9 mouse cellular contexts compared by ENCODE assay signal in genomic region chr10:33703420-33703819, GRCm38 (mm10).
DNase-seq lines count a peak whose midpoint lies in the region; TF ChIP-seq lines count a peak whose summit lies in the region.
"Had no signal": no experiment of that assay in that cellular context is flagged by ENCODE, and none has a peak within 500 bp of the region (broad histone marks: within the 10 kb centered on the region; RNA-seq: fewer than 3 reads in every experiment).

No protein-coding gene starts in this region.

- no peak for TF ChIP-seq CTCF in cerebellum, adult 2 months (IDR thresholded peaks at IDR 0.05; ENCODE audit: borderline replicate concordance, insufficient read depth, low read depth, low read length)

- H3K4me1 ChIP-seq in cerebellum, adult 2 months (ENCODE audit: control insufficient read depth, insufficient read depth, low read length): no peaks in the 10 kb centered on the region
- H3K4me1 ChIP-seq: stomach, embryonic 15.5 days had no signal

- WGBS in cerebellum, adult 2 months: 47% methylated on average over 3 of the region's 3 CpGs

- no peak for TF ChIP-seq POLR2A in cerebellum, adult 2 months (IDR thresholded peaks at IDR 0.05; ENCODE audit: borderline replicate concordance, insufficient read depth, low read length)

- DNase-seq in cerebellum, postnatal 36 days: peak; percentile 9 to 30
- DNase-seq in cerebellum, adult 2 months: no peak
- peak; percentile 27 for DNase-seq in thymus, postnatal 4 days
- no peak for DNase-seq in thymus, postnatal 10 days (ENCODE audit: low spot score in 2 of 2)
- DNase-seq in frontal cortex, adult 2 months (ENCODE audit: extremely low spot score in 1 of 2, low spot score in 1 of 2): peak; percentile 73 to 94
- DNase-seq in left cerebral cortex, adult 8-10 months (ENCODE audit: low spot score in 2 of 2): peak; percentile 37 to 46
- peak; percentile 84 to 87 for DNase-seq in right cerebral cortex, postnatal 10 days (ENCODE audit: low spot score in 2 of 2)
- no peak for DNase-seq in spleen, postnatal 10 days (ENCODE audit: low spot score in 2 of 2)

- H3K27me3 ChIP-seq in cerebellum, adult 2 months (ENCODE audit: control insufficient read depth, insufficient read depth, low read length): no peaks in the 10 kb centered on the region
- H3K27me3 ChIP-seq: stomach, embryonic 15.5 days had no signal

- H3K4me3 ChIP-seq in cerebellum, adult 2 months (replicated peaks; ENCODE audit: insufficient read depth, low read depth, low read length): no peak overlapping the region
- H3K4me3 ChIP-seq: stomach, embryonic 15.5 days had no signal

- no peak overlapping the region for H3K27ac ChIP-seq in cerebellum, adult 2 months (ENCODE audit: insufficient read depth, low read length)
- H3K27ac ChIP-seq: stomach, embryonic 15.5 days had no signal

Comparison
In these comparisons a context has a peak if more than half of its experiments do, and no peak if none do; other contexts are left out.
1. DNase-seq: peak in cerebellum, postnatal 36 days (2 of 2), thymus, postnatal 4 days (single experiment), frontal cortex, adult 2 months (2 of 2), left cerebral cortex, adult 8-10 months (2 of 2) and right cerebral cortex, postnatal 10 days (2 of 2); none in cerebellum, adult 2 months (0 of 2), thymus, postnatal 10 days (0 of 2) and spleen, postnatal 10 days (0 of 2).